ENCODE assay signal across 8 mouse cellular contexts in genomic region chr4:130107444-130108131, GRCm38 (mm10). TPM values are rescaled to one million over a fixed set of nuclear protein-coding genes. Genes with fewer than 3 reads are reported as not detected.
DNase-seq lines count a peak whose midpoint lies in the region; ATAC-seq lines count a peak whose summit lies in the region.

No protein-coding gene starts in this region.

- peaks cover 4% of the 10 kb centered on the region for H3K9me3 ChIP-seq in heart, embryonic 13.5 days
- H3K9me3 ChIP-seq in liver, embryonic 12.5 days (replicated peaks), result peaks cover 4% of the 10 kb centered on the region; the same call in 1 of the 2 replicates
- no peaks in the 10 kb centered on the region for H3K9me3 ChIP-seq in stomach, embryonic 15.5 days

- H3K4me3 ChIP-seq in heart, embryonic 13.5 days, result peak overlapping the region; percentile 77
- H3K4me3 ChIP-seq in liver, embryonic 12.5 days, result peak overlapping the region; percentile 83
- H3K4me3 ChIP-seq in stomach, embryonic 15.5 days (replicated peaks), result peak overlapping the region; percentile 80

- peak; percentile 93 for ATAC-seq in erythroid progenitor cell, adult 5-6 weeks (replicated peaks; ENCODE audit: low FRiP score, poor library complexity, severe bottlenecking)
- peak; percentile 92 for ATAC-seq in heart, embryonic 13.5 days (ENCODE audit: extremely low read depth, insufficient number of reproducible peaks, low FRiP score, low TSS enrichment)
- peak; percentile 91 for ATAC-seq in liver, embryonic 12.5 days
- peak; percentile 92 for ATAC-seq in stomach, embryonic 15.5 days (ENCODE audit: insufficient read depth, low FRiP score, low read depth)

- peak; percentile 98 for DNase-seq in CD4-positive helper T cell, adult 2 months (ENCODE audit: low read depth, low spot score)
- peak; percentile 99 for DNase-seq in brain, embryonic 18.5 days (ENCODE audit: low read depth, low spot score)
- DNase-seq in kidney, postnatal 10 days, result peak; percentile 100
- peak; percentile 99 for DNase-seq in natural killer cell, adult 2 months (ENCODE audit: low spot score in 2 of 2)

- peak overlapping the region; percentile 83 for H3K4me2 ChIP-seq in heart, embryonic 13.5 days
- H3K4me2 ChIP-seq in liver, embryonic 12.5 days, result peak overlapping the region; percentile 72
- H3K4me2 ChIP-seq in stomach, embryonic 15.5 days, result peak overlapping the region; percentile 58

- peaks cover 4% of the 10 kb centered on the region; the same call in 1 of the 2 replicates for H3K36me3 ChIP-seq in heart, embryonic 13.5 days
- H3K36me3 ChIP-seq in liver, embryonic 12.5 days, result peaks cover 2% of the 10 kb centered on the region; the same call in 1 of the 2 replicates
- H3K36me3 ChIP-seq in stomach, embryonic 15.5 days, result no peaks in the 10 kb centered on the region

- H3K4me1 ChIP-seq in heart, embryonic 13.5 days, result peaks cover 19% of the 10 kb centered on the region
- H3K4me1 ChIP-seq in liver, embryonic 12.5 days, result peaks cover 55% of the 10 kb centered on the region
- H3K4me1 ChIP-seq in stomach, embryonic 15.5 days, result peaks cover 21% of the 10 kb centered on the region; the same call in 1 of the 2 replicates

- peak overlapping the region; percentile 68 for H3K27ac ChIP-seq in heart, embryonic 13.5 days (replicated peaks)
- H3K27ac ChIP-seq in liver, embryonic 12.5 days, result peak overlapping the region; percentile 90
- peak overlapping the region; percentile 77 for H3K27ac ChIP-seq in stomach, embryonic 15.5 days

- peaks cover 9% of the 10 kb centered on the region; the same call in 1 of the 2 replicates for H3K27me3 ChIP-seq in heart, embryonic 13.5 days (replicated peaks)
- peaks cover 9% of the 10 kb centered on the region for H3K27me3 ChIP-seq in liver, embryonic 12.5 days (replicated peaks)
- no peaks in the 10 kb centered on the region for H3K27me3 ChIP-seq in stomach, embryonic 15.5 days (replicated peaks)

- WGBS in heart, embryonic 13.5 days, result under 1% methylated on average over 39 of the region's 39 CpGs
- WGBS in liver, embryonic 12.5 days (ENCODE audit: insufficient replicate concordance), result under 1% methylated on average over 39 of the region's 39 CpGs
- under 1% methylated on average over 39 of the region's 39 CpGs for WGBS in stomach, embryonic 15.5 days

- H3K9ac ChIP-seq in heart, embryonic 13.5 days, result peak overlapping the region; percentile 83
- H3K9ac ChIP-seq in liver, embryonic 12.5 days, result peak overlapping the region; percentile 77
- H3K9ac ChIP-seq in stomach, embryonic 15.5 days, result peak overlapping the region; percentile 47

RNA-seq across cellular contexts. Expression of gene Pef1, which starts 5.2 kb away (rescaled TPM):
- total RNA-seq in erythroid progenitor cell, adult 5-6 weeks (2015; ENCODE audit: low replicate concordance), result 44.7 and 45.3 TPM in 2 replicates
- total RNA-seq in erythroid progenitor cell, adult 5-6 weeks (2017; ENCODE audit: low replicate concordance), result 8.9 and 10.3 TPM in 2 replicates
- polyA plus RNA-seq in heart, embryonic 13.5 days (2015; fragmentation: Nextera tagmentation; extraction: Ambion mirVana), result 53.6 and 57.9 TPM in 2 replicates
- 41.9 and 42.5 TPM in 2 replicates for polyA plus RNA-seq in liver, embryonic 12.5 days (2016; fragmentation: Nextera tagmentation; extraction: Ambion mirVana)
- 61.0 and 62.4 TPM in 2 replicates for polyA plus RNA-seq in stomach, embryonic 15.5 days (2015; fragmentation: Nextera tagmentation; extraction: Ambion mirVana)

RNA-seq across cellular contexts. Expression of gene Hcrtr1, which starts 31.6 kb away (rescaled TPM):
- not detected in 2 replicates for total RNA-seq in erythroid progenitor cell, adult 5-6 weeks (2015; ENCODE audit: low replicate concordance)
- not detected in 2 replicates for total RNA-seq in erythroid progenitor cell, adult 5-6 weeks (2017; ENCODE audit: low replicate concordance)
- 0.32 TPM in 1 of 2 replicates, not detected in the other for polyA plus RNA-seq in heart, embryonic 13.5 days (2015; fragmentation: Nextera tagmentation; extraction: Ambion mirVana)
- polyA plus RNA-seq in liver, embryonic 12.5 days (2016; fragmentation: Nextera tagmentation; extraction: Ambion mirVana), result 0.12 TPM in 1 of 2 replicates, not detected in the other
- polyA plus RNA-seq in stomach, embryonic 15.5 days (2015; fragmentation: Nextera tagmentation; extraction: Ambion mirVana), result 0.23 and 0.42 TPM in 2 replicates

RNA-seq across cellular contexts. Expression of gene Col16a1, which starts 59.9 kb away (rescaled TPM):
- 5.8 TPM in 1 of 2 replicates, not detected in the other for total RNA-seq in erythroid progenitor cell, adult 5-6 weeks (2015; ENCODE audit: low replicate concordance)
- not detected in 2 replicates for total RNA-seq in erythroid progenitor cell, adult 5-6 weeks (2017; ENCODE audit: low replicate concordance)
- polyA plus RNA-seq in heart, embryonic 13.5 days (2015; fragmentation: Nextera tagmentation; extraction: Ambion mirVana), result 26.9 and 30.4 TPM in 2 replicates
- 4.2 and 4.9 TPM in 2 replicates for polyA plus RNA-seq in liver, embryonic 12.5 days (2016; fragmentation: Nextera tagmentation; extraction: Ambion mirVana)
- 91.5 and 93.3 TPM in 2 replicates for polyA plus RNA-seq in stomach, embryonic 15.5 days (2015; fragmentation: Nextera tagmentation; extraction: Ambion mirVana)

Comparison
In these comparisons a context has a peak if more than half of its experiments do, and no peak if none do; other contexts are left out.
1. Peak in every context shown above with its lines: DNase-seq, ATAC-seq, H3K4me3 ChIP-seq and H3K27ac ChIP-seq.